Mouse (Mus musculus): Measurements from ENCODE around the gene Atp1a4.

- TF ChIP-seq CTCF (conservative IDR thresholded peaks at IDR 0.05; ENCODE audit: insufficient read depth, insufficient read length, low read depth, low read length) (0 out of 2 replicates have a peak, but pooled peaks have one; percentile 13), POLR2A (IDR thresholded peaks at IDR 0.05; ENCODE audit: low read depth, low read length) (no peak)
Measured at GRCm38 (mm10) chr1:172191578-172191977, 66.6 kb downstream of the Atp1a4 start.

All from kidney, adult 2 months (tissue).